Mouse (Mus musculus): Measurements from ENCODE around the gene Kcnk18.

The Kcnk18 gene

DNA sequence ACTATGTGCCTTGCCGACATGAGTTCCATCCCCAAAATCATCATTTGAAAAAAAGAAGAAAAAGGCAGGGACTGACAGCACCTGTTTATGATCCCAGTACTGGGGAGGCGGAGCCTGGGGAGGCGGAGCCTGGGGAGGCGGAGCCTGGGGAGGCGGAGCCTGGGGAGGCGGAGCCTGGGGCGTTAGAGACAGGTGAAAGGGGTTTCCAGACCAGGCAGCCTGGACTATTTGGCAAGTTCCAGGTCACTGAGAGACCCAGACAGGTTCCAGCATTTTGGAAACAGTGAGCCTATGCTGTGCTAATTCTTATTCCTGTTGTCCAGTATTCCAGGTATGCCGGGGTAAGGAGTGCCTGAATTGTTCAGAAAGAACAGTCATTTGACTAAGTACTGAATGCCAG lies at the start of gene Kcnk18:
Gene Kcnk18, plus strand, starts transcription at position 224 of the 400 bp plus-strand sequence.
- DNase-seq: no peak

DNA sequence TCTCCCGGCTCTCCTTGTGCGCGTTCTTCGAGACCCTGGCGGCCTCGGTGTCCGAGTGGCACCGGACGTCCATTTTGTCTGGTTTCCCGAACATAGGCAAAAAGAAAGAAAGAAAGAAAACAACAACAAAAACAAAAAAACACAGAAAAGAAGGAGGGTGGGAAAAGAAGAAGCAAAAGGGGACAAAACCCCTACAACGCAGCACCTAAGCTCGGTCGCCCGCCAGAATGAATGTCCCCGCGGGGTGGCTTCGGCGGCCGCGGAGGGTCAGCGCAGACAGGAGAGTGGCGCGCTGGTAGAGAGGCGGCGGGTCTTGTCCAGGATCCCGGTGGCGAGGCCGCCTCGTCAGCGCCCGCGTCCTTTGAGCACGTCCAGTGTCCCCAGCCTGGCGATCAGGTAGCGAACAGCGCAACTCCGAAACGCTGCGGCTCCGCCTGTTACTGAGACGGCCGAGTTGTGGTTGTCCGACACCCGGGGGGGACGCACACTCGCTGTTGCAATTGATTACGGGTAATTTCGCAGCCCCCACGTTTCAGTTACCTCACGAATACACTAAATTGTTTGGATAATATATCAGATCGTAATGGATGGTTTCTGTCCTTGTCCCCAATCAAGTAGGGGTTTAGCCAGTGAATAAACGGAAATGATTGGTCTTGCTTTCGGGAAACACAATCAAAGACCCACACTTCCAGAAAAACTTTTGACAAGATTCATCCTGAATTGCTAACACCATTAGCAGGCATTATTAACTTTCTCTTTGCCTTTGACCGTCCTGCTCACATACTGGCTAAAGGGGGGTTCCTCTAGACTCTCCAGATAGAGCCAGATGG lies 48.9 kb upstream of the Kcnk18 start, which contains the start of gene Vax1:
Gene Vax1, minus strand, starts transcription at position 121 of the 830 bp plus-strand sequence.
- DNase-seq: peak; percentile 53

DNA sequence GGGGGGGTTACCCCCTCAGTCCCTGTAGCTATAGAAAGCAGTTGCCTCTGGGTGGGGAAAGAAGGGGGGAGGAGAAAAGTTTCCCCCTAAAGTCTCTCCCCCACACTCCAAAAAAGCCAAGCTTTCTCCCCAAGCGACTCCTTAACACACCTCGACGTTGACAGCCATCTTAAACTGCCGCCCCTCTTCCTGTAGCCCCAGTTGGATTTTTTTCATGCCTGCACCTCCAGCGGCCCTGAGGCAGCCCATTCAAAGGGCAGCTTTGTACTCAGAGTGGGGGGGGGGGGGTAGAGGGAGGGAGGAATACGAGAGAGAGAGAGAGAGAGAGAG lies 48.3 kb upstream of the Kcnk18 start:
- DNase-seq: peak; percentile 61

DNA sequence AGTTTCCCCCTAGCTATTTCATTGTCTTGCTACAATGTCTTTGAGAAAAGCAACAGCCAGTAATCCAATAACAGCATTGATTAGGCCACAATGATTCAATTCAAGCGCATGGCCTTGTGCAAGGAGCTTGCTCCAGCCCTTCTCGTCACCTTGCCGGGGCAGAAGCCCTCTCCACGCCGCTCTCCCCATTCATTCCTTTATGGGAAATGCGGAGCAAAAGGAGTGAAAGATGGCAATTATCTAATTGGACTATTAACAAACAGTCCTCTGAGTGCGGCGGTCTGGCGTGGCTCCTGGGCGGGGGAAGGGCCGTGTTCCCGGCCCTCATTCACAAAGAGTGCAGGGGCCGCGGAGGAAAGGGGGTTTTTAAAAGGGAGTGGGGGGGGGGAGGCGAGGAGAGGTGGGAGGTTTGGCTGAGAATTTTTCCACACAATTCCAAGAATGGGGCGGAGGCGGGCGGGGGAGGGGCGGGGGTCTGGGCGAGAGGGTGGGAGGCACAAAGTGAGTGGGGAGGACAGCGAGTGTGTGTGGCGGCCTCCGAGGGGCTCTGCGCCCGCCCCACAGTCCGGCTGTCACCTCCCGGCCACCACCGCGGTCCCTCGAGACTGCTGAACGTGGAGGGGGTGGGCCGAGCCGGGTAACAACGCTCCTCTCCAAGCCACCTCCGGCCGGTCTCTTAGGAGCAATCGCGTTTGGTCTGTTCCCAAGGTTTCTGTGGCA lies 47.7 kb upstream of the Kcnk18 start:
- peak; percentile 77 for DNase-seq

DNA sequence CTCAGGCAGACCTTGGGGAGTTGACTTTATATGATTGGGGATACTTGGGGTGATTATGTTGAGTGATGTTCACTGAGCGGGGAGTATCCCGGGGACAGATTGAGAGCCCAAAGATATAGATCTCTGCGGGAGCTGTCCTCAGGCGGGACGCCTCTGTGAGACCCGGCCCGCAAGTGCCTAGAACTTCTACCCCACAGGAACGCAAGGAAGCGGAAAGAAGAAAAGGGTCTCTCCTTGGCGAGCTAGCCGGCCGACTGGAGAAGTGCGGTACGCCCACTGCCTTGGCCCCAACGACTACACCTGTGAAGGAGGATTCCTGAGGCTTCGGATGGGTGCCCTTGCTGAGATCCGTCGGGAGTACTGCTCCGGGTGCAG lies 47.2 kb upstream of the Kcnk18 start:
- DNase-seq: no peak

DNA sequence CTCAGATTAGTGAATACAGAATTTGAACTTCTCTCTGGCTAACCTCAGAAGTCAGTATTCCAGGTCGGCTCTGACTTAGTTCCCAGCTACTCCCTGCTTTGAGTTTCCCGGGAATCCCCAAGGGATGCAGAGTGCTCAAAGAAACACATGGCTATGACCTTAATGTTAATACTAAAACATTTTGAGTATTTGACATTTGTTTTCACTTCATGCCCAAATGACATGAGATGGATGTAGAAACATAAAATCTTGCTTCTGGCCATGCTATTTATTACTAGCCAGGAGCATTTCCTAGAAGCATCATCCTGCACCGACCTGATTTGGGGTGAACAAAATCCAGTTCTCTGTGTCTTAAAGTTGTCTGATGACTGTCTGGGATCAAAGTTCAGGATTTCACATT lies 46.2 kb upstream of the Kcnk18 start:
- DNase-seq: no peak

DNA sequence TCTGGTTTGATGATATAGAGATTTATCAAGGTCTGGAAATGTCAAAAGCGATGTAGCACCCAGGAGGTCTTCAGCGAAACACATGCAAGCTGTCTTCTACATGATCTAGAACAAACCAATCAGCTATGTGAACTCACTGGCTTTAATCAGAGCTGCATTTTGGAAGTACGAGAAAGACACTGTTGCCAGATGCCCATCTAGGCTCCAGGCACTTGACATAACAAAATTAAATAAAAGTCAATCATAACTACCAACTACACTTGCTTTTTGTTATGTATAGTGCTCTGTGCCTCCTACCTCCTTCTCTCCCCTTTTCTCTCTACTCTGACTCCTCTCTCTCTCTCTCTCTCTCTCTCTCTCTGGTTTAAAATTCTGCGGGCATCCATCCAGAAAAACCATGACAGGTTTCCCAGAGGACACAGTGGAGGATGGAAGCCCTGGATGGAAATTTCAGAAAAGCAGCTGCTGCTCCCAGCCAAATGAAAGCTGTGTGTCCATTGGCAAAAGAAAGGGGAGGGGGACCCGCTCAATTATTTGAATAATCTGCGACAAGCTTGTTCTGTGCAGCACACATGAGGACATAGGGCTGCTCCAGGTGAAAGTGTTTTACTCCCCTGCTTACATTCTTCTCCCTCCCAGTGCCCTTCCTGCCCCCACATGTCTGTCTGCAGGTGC lies 45.5 kb upstream of the Kcnk18 start:
- DNase-seq: peak; percentile 80

DNA sequence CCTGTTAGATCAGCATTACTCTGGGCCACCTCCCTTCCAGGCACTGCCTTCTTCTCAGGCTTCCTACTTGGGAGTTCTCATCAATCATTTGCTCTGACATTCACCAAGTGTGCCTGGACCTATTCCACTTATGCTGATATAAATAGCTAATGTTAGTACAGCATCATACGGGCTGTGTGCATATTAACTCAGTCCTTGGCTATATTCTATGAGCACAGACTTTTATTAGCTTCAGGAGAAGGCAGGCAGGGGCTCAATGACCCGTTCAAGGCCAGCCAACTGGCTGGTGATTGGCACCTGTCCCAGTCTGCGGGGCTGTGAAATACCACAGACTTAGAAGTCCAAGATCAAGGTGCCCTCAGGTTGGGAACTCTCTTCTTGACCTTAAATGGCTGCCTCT lies 35.0 kb upstream of the Kcnk18 start:
- DNase-seq: no peak

DNA sequence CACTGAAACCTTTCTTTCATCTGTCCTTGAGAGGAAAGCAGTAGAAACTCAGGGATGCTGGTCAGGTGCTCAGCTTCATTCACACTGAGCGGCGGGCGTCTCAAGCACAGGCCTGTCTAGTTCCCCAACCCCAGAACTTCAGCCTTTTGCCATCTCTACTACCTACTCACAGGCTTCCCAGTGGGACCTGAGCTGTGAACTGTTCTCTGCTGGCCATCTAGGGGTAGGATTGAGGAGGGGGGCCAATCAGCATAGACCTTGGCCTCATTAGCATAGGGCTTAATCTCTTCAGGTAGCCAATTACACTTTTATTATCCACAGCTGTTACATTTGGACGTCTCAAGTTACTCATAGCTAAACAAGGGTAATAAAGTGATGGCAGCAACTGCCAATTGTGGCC lies 30.0 kb upstream of the Kcnk18 start:
- DNase-seq: no peak

DNA sequence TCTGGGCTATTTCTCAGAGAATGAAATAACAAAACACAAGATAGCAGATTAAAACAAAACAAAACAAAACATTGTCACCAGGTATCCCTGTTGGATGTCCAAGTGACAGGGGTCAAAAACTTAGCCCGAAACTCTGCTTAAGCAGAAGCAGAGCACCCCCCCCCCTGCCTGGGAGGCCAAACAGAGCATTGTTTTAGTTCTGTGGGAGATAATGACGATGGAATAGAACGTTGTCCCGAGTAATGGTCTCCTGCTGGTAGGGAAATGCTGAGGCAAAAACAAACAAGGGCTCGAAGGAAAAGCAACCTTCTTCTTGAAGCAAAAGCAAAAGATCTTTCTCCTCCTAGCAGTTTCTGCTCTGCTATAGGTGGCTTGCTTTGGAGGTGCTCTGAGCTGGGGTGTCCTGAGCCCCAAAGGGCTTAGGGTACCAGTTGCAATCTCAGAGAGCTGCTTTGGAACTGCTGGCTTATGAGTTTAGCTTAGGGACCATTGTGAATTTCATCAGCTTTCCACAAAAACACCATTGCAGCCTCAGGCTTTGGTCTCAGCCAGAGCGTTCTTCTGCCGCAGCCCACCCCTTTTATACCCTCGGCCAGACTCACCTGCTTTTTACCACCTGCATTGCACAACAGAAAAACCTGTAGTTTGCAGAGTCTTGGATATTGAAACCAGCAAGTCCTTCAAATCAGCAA lies 28.4 kb upstream of the Kcnk18 start:
- peak; percentile 40 for DNase-seq

DNA sequence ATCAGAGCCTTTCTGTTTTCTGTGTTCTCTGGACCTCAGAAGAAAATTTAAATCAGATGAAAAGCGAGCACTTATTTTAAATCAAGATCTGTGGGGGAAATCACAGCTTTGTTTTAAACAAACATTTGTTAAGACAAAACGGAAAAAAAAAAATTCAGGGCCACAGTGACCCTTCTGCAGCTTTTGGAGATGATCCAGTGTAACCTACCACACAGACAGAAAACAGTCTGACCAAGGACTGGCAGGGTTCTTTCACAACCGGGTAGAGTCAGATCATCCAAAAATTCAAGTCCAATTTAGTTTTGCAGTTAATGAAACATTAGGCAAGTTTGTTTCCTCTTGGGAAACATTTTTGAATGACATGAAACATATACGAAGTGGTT lies 27.9 kb upstream of the Kcnk18 start:
- no peak for DNase-seq

DNA sequence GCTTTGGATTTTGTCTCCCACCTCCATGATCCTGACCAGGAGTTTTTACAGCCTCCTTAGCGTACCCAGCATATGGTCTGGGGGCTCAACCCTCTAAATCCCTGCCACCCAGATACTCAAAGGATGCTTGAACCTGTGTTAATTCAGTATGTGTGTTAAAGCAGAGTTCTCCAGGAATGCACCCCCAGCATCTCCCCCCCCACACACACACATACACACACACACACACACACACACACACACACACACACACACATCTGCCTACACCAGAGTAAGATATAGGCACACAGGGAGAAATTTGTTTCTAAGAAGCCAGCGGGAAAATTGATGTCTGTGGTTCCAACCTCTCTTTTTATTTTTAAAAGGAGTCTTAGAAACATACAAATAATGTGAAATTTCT lies 26.5 kb upstream of the Kcnk18 start:
- DNase-seq: peak; percentile 24

DNA sequence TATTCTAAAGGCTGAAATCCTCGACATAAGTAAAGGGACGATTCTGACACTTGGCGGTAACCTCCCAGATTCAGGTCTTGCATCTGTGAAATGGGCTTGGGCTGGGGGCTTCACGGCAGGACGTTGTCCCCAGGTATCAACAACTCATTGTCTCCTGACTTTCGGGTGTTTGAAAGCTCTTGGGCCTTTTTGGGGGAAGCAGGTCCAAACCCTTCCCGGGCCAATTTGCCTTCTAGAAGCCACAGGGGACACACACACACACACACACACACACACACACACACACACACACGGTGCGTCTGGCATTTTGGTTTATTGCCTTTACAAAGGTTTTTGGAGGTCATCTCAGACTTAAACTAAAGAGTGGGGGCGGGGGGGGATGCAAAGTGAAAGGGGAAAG lies 25.6 kb upstream of the Kcnk18 start:
- DNase-seq: peak; percentile 22

DNA sequence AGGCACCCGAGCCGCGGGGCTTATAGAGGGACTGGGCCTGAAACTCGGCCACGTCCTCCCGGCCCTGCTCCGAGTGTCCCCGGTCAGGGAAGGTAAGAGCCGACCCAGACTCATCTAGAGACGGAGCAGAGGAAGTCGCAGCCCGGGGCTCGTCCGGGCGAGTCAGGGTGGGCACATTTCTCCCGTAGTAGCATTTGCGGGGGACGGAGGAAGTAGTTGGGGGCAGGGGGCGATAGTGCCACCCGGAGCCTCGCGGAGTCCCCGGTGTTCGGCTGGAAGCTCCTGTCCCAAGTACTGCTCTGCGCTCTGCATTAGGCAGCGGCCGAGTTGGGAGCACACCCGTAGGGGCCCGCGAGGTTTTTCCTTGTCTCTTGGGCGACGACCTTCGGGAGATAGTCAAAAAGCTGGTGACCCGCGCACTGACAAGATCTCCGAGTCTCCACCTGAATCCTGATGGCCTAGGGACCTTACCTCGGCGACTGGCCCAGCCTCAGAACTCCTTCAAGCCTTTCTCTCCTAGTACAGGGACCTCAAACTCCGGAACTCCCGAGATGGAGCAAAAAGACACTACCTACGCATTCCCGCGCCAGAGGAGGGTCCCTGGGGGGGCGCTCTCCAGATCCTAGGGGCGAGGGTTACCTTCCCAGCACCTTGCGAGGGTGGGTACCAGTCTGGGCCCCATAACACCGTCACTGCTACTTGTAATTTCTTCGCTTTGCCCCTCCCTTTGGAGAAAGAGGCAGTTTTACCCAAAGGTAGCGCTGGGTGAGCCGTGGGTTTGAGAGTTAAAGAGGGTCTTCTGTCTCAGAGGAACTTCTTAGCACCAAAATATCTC lies 24.8 kb upstream of the Kcnk18 start:
- DNase-seq: peak; percentile 54

DNA sequence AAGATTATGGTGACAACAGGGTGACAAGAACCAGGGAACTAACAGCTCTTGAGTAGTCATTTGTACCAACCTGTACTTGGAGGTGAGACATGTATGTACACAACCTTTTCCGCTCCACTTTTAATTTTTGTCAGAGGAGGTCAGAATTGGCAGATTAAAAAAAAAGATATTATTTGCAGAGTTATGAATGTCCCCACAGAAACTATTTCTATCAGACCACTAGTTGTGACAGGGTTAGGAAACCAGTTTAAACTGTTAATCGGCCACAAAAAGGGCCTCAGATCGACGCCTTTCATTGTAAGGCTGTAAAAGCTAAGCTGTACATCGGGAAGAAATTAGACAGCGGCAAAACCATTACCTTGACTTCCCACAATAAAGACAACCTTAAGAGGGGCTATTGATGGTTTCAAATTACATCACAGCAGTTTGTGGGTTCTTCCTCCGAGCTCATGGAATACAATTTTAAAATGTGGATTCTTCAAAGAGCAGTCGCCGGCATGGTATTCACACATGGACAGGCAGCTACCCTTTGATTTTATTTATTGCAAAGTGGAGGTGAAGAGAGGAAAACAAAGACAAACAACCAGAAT lies 23.7 kb upstream of the Kcnk18 start:
- DNase-seq: no peak

DNA sequence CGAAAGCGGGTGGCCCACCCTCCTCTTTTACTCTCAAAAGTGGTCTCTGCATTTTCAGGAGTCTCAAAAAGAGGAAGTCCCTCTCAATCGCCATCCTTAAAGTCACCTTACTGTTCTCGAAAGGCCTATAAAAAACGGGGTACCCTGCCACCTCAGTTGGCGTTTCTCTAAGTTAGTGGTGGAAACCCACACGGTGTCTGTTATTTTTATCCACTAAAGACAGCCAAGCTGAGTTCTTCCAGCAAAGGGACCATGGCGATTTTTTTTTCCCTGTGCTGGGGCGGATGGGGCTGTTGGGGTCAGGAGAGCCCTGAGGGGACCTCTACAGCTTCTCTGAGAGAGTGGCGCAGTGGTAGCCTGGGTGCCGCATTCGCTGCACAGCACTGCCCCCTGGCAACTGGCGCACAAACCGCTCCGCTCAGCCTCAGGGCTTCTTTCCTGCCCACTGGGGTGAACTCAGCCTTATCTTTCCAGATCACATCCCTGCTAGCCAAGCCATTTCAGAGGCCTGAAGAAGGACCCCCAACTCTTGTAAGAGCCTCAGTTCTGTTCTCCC lies 22.8 kb upstream of the Kcnk18 start:
- DNase-seq: peak; percentile 82

DNA sequence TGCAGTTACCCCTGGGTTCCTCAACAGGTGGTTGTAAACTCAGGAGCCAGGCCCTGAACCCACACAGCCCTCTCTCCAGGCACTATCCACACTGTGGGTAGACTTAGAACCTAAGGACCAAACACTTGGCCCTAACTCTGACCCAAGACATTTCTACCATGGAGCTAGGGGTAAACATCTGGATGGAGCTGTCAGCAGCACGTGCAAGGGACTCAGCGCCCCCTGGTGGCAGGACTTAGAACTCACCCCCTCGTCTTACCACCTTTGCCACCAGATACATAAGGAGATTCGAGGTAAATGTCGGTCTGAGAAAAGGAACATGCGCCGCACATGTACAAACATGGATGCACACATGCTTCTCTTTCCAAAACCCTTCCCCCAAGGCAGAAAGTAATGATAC lies 20.9 kb upstream of the Kcnk18 start:
- DNase-seq: peak; percentile 64

DNA sequence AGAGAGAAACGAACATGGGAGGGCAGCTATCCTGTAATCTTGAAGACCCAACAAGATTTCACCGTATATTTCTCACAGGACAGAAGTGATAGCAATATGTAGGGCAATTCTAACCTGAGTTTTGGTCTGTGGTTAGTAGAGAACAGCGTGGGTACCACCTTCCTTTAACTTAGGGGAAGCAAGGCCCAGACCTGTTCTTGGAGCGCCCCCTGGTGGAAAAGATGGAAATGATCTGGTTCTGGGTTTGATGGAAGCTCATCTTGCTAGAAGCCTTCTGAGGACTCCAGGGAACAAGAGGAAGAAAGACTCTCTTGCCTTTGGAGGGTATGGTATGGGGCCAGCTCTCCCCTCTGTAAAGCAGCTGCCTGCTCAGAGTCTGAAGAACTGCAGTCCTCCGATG lies 10.5 kb upstream of the Kcnk18 start:
- DNase-seq: peak; percentile 85

DNA sequence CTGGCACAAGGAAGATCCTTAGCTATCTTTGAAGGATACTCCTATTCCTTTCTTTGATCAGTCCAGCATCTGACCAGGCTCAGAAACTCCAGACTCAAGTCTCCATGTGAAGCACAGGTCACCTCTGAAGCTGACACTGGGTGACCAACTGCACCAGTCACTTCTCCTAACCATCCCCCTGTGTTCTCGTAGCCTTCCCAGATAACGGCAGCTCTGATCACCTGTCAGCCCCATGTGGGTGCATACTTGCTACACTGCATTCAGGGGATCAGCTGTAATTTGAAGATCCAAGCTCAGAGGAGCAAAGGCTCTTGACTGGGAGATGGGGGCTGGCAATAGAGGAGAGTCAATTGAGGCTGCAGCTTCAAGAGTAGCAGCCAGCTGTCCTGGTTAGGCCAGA lies 10.0 kb upstream of the Kcnk18 start:
- no peak for DNase-seq

DNA sequence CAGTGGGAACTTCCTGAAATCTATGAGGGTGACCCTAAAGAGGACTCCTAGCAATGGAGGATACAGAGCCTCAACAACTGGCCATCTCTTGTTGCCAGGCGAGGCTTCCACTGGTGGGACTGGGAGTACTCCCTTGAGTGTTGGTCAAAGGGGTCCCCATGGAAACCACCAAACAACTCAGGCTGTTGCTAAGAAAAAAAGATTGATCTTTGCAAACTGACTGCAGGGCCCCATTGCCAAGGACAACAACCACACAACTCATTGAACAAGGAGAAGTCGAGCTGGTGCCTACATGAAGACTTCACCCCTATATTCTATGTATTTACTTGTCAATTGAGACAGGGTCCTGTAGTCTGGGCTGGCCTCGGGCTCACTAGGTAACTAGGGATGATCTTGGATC lies 2.1 kb upstream of the Kcnk18 start:
- DNase-seq: no peak

DNA sequence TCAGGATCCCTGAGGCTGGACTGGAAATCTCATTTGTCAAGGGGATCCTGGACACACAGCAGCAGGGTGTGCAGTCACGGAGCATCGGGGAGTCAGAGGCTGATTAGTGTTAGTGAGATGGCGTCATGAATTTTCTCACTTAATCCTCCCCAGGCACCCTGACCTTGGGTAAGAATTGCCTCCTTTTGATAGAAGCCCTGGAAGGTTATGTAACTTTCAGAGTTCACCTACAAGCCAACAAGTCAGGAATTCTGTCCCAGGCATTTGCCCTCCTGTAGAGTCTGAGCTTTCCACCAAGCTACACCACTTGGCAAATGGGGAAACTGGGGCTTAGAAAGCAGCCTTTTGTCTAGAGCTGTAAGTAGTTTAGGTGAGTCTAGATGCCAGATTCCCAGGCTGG lies 2.1 kb downstream of the Kcnk18 start:
- no peak for DNase-seq

DNA sequence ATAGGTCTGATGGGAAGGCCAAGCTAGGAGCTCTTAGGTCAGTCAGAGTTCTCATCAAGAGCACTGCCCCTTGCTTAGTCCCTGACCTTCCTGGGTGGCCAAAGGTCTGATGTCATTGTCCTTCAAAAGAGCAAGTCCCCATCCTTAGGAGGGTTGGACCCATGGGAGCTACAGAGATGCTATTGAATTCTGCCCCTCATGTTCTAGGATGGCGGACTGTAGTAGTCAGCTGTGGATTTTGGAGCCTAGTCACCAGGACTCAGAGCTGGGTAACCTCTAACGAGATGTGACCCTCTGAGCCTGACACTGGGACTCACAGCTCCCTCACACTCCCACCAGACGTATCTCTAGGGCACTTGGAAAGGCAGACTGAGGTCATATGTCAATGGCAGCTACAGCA lies 9.4 kb downstream of the Kcnk18 start:
- no peak for DNase-seq
